Comparison of ENCODE assay signal across 8 mouse cellular contexts in genomic region chrX:101299055-101299454, GRCm38 (mm10). TPM values are rescaled to one million over a fixed set of nuclear protein-coding genes. Genes with fewer than 3 reads are reported as not detected.
DNase-seq lines count a peak whose midpoint lies in the region; ATAC-seq and TF ChIP-seq lines count a peak whose summit lies in the region.

Gene Nlgn3, plus strand, starts transcription at chrX:101299168.

- no peaks in the 10 kb centered on the region for H3K27me3 ChIP-seq in heart, postnatal 0 days (ENCODE audit: control insufficient read depth, insufficient read depth, low read length)
- no peaks in the 10 kb centered on the region for H3K27me3 ChIP-seq in heart, adult 2 months (ENCODE audit: control insufficient read depth, insufficient read depth, low read length)
- H3K27me3 ChIP-seq in embryonic facial prominence, embryonic 14.5 days (replicated peaks; ENCODE audit: control insufficient read depth, insufficient read depth, low read length), result no peaks in the 10 kb centered on the region
- peaks cover 98% of the 10 kb centered on the region for H3K27me3 ChIP-seq in midbrain, embryonic 10.5 days (ENCODE audit: low read depth, poor library complexity, severe bottlenecking)

- no peak for TF ChIP-seq POLR2A in heart, adult 2 months (IDR thresholded peaks at IDR 0.05; ENCODE audit: insufficient read depth, low read depth, low read length)

- no peak for TF ChIP-seq EP300 in heart, postnatal 0 days (IDR thresholded peaks at IDR 0.05; ENCODE audit: low read depth)
- TF ChIP-seq EP300 in heart, adult 2 months (IDR thresholded peaks at IDR 0.05; ENCODE audit: insufficient read depth, low read depth, low read length), result no peak

- peak within 1 kb of the TSS; percentile 22 for H3K4me3 ChIP-seq in heart, postnatal 0 days (ENCODE audit: low read depth, low read length)
- no peak within 1 kb of the TSS for H3K4me3 ChIP-seq in heart, adult 2 months
- H3K4me3 ChIP-seq in embryonic facial prominence, embryonic 14.5 days (ENCODE audit: low read depth, low read length), result peak within 1 kb of the TSS; percentile 47
- peak within 1 kb of the TSS; percentile 54 for H3K4me3 ChIP-seq in midbrain, embryonic 10.5 days

- no peaks in the 10 kb centered on the region for H3K79me2 ChIP-seq in heart, adult 2 months (replicated peaks; ENCODE audit: control insufficient read depth, insufficient read depth, low read length)

- no peak for ATAC-seq in heart, postnatal 0 days (ENCODE audit: insufficient read depth, low read depth)
- ATAC-seq in embryonic facial prominence, embryonic 14.5 days (ENCODE audit: low read depth), result peak; percentile 7; the same call in 1 of the 2 replicates
- ATAC-seq in erythroid progenitor cell, adult 5-6 weeks (replicated peaks; ENCODE audit: low FRiP score, poor library complexity, severe bottlenecking), result no peak

- 18% methylated on average over 9 of the region's 24 CpGs for WGBS in heart, postnatal 0 days
- 33% methylated on average over 24 of the region's 24 CpGs for WGBS in heart, adult 2 months
- 34% methylated on average over 11 of the region's 24 CpGs for WGBS in embryonic facial prominence, embryonic 14.5 days
- 18% methylated on average over 22 of the region's 24 CpGs for WGBS in midbrain, embryonic 10.5 days

- TF ChIP-seq CTCF in heart, postnatal 0 days (IDR thresholded peaks at IDR 0.05; ENCODE audit: low read depth), result no peak
- no peak for TF ChIP-seq CTCF in heart, adult 2 months (IDR thresholded peaks at IDR 0.05)

- H3K4me1 ChIP-seq in heart, postnatal 0 days (ENCODE audit: control insufficient read depth, insufficient read depth), result no peaks in the 10 kb centered on the region
- no peaks in the 10 kb centered on the region; the same call in 1 of the 2 replicates for H3K4me1 ChIP-seq in heart, adult 2 months (ENCODE audit: control insufficient read depth, insufficient read depth, low read length)
- H3K4me1 ChIP-seq in embryonic facial prominence, embryonic 14.5 days (ENCODE audit: control insufficient read depth, insufficient read depth, low read length), result 0 out of 2 replicates have a peak, but pooled peaks cover 5% of the 10 kb centered on the region
- peaks cover 55% of the 10 kb centered on the region for H3K4me1 ChIP-seq in midbrain, embryonic 10.5 days

- H3K36me3 ChIP-seq in heart, postnatal 0 days (replicated peaks; ENCODE audit: control insufficient read depth, insufficient read depth, low read length), result 0 out of 2 replicates have a peak, but pooled peaks cover 3% of the 10 kb centered on the region
- no peaks in the 10 kb centered on the region for H3K36me3 ChIP-seq in heart, adult 2 months (ENCODE audit: control insufficient read depth, insufficient read depth, low read length)
- H3K36me3 ChIP-seq in embryonic facial prominence, embryonic 14.5 days (ENCODE audit: control insufficient read depth, insufficient read depth, low read length), result peaks cover 23% of the 10 kb centered on the region; the same call in 1 of the 2 replicates
- peaks cover 39% of the 10 kb centered on the region for H3K36me3 ChIP-seq in midbrain, embryonic 10.5 days

- DNase-seq in heart, postnatal 0 days (ENCODE audit: low spot score), result no peak
- DNase-seq in heart, adult 2 months, result no peak
- DNase-seq in adrenal gland, postnatal 25 days, result peak; percentile 38
- DNase-seq in embryonic facial prominence, embryonic 14.5 days (ENCODE audit: low spot score), result peak; percentile 26
- no peak for DNase-seq in layer of hippocampus, postnatal 14 days (ENCODE audit: low spot score in 2 of 2)
- DNase-seq in midbrain, embryonic 10.5 days (ENCODE audit: low spot score), result peak; percentile 39
- DNase-seq in urinary bladder, adult 18-20 months (ENCODE audit: low spot score in 2 of 2), result no peak

- intact Hi-C loops in heart, adult 2 months (cut with DNase I), result no loop called here

- peak within 1 kb of the TSS; percentile 53 for H3K4me2 ChIP-seq in heart, postnatal 0 days (ENCODE audit: low read depth, low read length)
- H3K4me2 ChIP-seq in embryonic facial prominence, embryonic 14.5 days (ENCODE audit: low read depth, low read length), result peak within 1 kb of the TSS; percentile 56

- no peaks in the 10 kb centered on the region for H3K9me3 ChIP-seq in heart, postnatal 0 days (replicated peaks; ENCODE audit: control insufficient read depth, low read length)
- no peaks in the 10 kb centered on the region for H3K9me3 ChIP-seq in embryonic facial prominence, embryonic 14.5 days (ENCODE audit: control insufficient read depth, low read length)
- H3K9me3 ChIP-seq in midbrain, embryonic 10.5 days (replicated peaks), result no peaks in the 10 kb centered on the region

- no peak within 1 kb of the TSS for H3K9ac ChIP-seq in heart, postnatal 0 days (replicated peaks; ENCODE audit: low read depth, low read length)
- H3K9ac ChIP-seq in heart, adult 2 months (ENCODE audit: low read depth, low read length), result no peak within 1 kb of the TSS
- peak within 1 kb of the TSS; percentile 53 for H3K9ac ChIP-seq in embryonic facial prominence, embryonic 14.5 days (ENCODE audit: low read depth, low read length)

- no peak within 1 kb of the TSS for H3K27ac ChIP-seq in heart, postnatal 0 days (ENCODE audit: low read depth)
- no peak within 1 kb of the TSS for H3K27ac ChIP-seq in heart, adult 2 months
- peak within 1 kb of the TSS; percentile 55; the same call in 1 of the 2 replicates for H3K27ac ChIP-seq in embryonic facial prominence, embryonic 14.5 days (replicated peaks; ENCODE audit: low read depth, low read length)
- peak within 1 kb of the TSS; percentile 82 for H3K27ac ChIP-seq in midbrain, embryonic 10.5 days (replicated peaks)

RNA-seq across cellular contexts. Expression of gene Nlgn3, which starts in this region (rescaled TPM):
- total RNA-seq in heart, postnatal 0 days (2014; rRNA removed; ENCODE audit: low replicate concordance), result 0.34 and 0.54 TPM in 2 replicates
- 0.65 and 0.67 TPM in 2 replicates for polyA plus RNA-seq in heart, postnatal 0 days (2015; fragmentation: Nextera tagmentation; extraction: Ambion mirVana)
- total RNA-seq in heart, adult 2 months (2021), result 1 to 10 TPM in 1 of 2 experiments, under 1 TPM in 1; 0.42 to 1.0 TPM
- polyA plus RNA-seq in heart, adult 2 months (2012; rRNA removed), result 0.20 and 1.1 TPM in 2 replicates
- total RNA-seq in adrenal gland, postnatal 25 days (2021), result 13.5 and 15.0 TPM in 2 replicates
- polyA plus RNA-seq in embryonic facial prominence, embryonic 14.5 days (2014; fragmentation: Nextera tagmentation; extraction: Ambion mirVana), result 13.9 and 18.8 TPM in 2 replicates
- total RNA-seq in layer of hippocampus, postnatal 14 days (2021), result 100 to 1,000 TPM; 212 to 221 TPM
- polyA plus RNA-seq in midbrain, embryonic 10.5 days (2016; fragmentation: Nextera tagmentation; extraction: Ambion mirVana), result 7.8 and 15.6 TPM in 2 replicates
- not detected in 2 replicates for total RNA-seq in erythroid progenitor cell, adult 5-6 weeks (2015; ENCODE audit: low replicate concordance)
- 0.26 and 1.5 TPM in 2 replicates for total RNA-seq in erythroid progenitor cell, adult 5-6 weeks (2017; ENCODE audit: low replicate concordance)

Comparison
In these comparisons a context has a peak if more than half of its experiments do, and no peak if none do; other contexts are left out.
1. RNA of gene Nlgn3 (total RNA-seq): 212 to 221 TPM in layer of hippocampus, postnatal 14 days; 13.5 to 15.0 TPM in adrenal gland, postnatal 25 days, 0.26 to 1.5 TPM in erythroid progenitor cell, adult 5-6 weeks, 0.42 to 1.0 TPM in heart, adult 2 months and 0.34 to 0.54 TPM in heart, postnatal 0 days; every median in the first group is over 10 times any median in the second.
2. DNase-seq: peak in adrenal gland, postnatal 25 days (single experiment), embryonic facial prominence, embryonic 14.5 days (single experiment) and midbrain, embryonic 10.5 days (single experiment); none in heart, postnatal 0 days (single experiment), heart, adult 2 months (0 of 2), layer of hippocampus, postnatal 14 days (0 of 2) and urinary bladder, adult 18-20 months (0 of 2).
3. H3K27ac ChIP-seq: peak in embryonic facial prominence, embryonic 14.5 days (single experiment) and midbrain, embryonic 10.5 days (single experiment); none in heart, postnatal 0 days (single experiment) and heart, adult 2 months (single experiment).